Mouse (Mus musculus) adrenal gland, adult 2 months (tissue): ENCODE results near the gene Olfr1424. TPM values are rescaled to one million over a fixed set of nuclear protein-coding genes. Genes with fewer than 3 reads are reported as not detected.
"Not testable (repeated sequence)": the region's sequence is repeated elsewhere in the genome, so short reads cannot be mapped to it uniquely, and the experiment has no call there.

Experiments used
- DNase-seq: peaks from one replicate; pipeline ENCODE4 v3.0.0; 2021
- long read RNA-seq: library from polyadenylated mRNA; stranded (forward); transcript quantifications from one replicate; pipeline ENCODE4 v2.0.0, GENCODE M21; 2021
- polyA plus RNA-seq: library from polyadenylated mRNA; depleted of rRNA; stranded (reverse); fragments of >200 nt; gene quantifications from 2 replicates; pipeline ENCODE4 v1.2.3, GENCODE M21; 2012; rRNA removed
- total RNA-seq, 2 experiments: library from RNA; stranded (reverse); gene quantifications; 2 replicates each; pipeline ENCODE4 v1.2.3; 2021

Olfr1424 gene
- total RNA-seq, result not detected
- polyA plus RNA-seq, result not detected in 2 replicates
- long read RNA-seq, result 0 reads

GRCm38 (mm10) chr19:12062582-12062981 lies at the start of gene Olfr1424:
Gene Olfr1424 (minus strand): TSS chr19:12062682.
- DNase-seq, result not testable (repeated sequence)

GRCm38 (mm10) chr19:12104541-12104940 lies 42.1 kb upstream of the Olfr1424 start:
- DNase-seq, result no peak

GRCm38 (mm10) chr19:12103234-12103633 lies 40.8 kb upstream of the Olfr1424 start, which contains the start of gene Olfr1427:
Gene Olfr1427 (minus strand): TSS chr19:12103334.
- DNase-seq, result no peak

GRCm38 (mm10) chr19:12091913-12092312 lies 29.4 kb upstream of the Olfr1424 start, which contains the start of gene Olfr1426:
Gene Olfr1426 (minus strand): TSS chr19:12092013.
- DNase-seq, result no peak

GRCm38 (mm10) chr19:12077631-12078030 lies 15.1 kb upstream of the Olfr1424 start, which contains the start of gene Olfr1425:
Gene Olfr1425 (minus strand): TSS chr19:12077731.
- not testable (repeated sequence) for DNase-seq

GRCm38 (mm10) chr19:12069546-12069945 lies 7.1 kb upstream of the Olfr1424 start:
- DNase-seq, result not testable (repeated sequence)

GRCm38 (mm10) chr19:12067806-12068205 lies 5.3 kb upstream of the Olfr1424 start:
- DNase-seq, result not testable (repeated sequence)

GRCm38 (mm10) chr19:12043163-12043562 lies 19.3 kb downstream of the Olfr1424 start:
- no peak for DNase-seq

- no peak for DNase-seq
These were observed 21.3 kb downstream of the Olfr1424 start, which contains the start of gene Olfr1423 for GRCm38 (mm10) chr19:12041217-12041616. Gene Olfr1423 (minus strand): TSS chr19:12041317.

GRCm38 (mm10) chr19:12037727-12038126 lies 24.8 kb downstream of the Olfr1424 start:
- no peak for DNase-seq

GRCm38 (mm10) chr19:12026606-12027005 lies 35.9 kb downstream of the Olfr1424 start:
- no peak for DNase-seq

- DNase-seq, result no peak
These were observed 37.1 kb downstream of the Olfr1424 start for GRCm38 (mm10) chr19:12025333-12025732.

GRCm38 (mm10) chr19:12024149-12024548 lies 38.3 kb downstream of the Olfr1424 start:
- no peak for DNase-seq

GRCm38 (mm10) chr19:12016192-12016591 lies 46.3 kb downstream of the Olfr1424 start:
- DNase-seq, result no peak

GRCm38 (mm10) chr19:12015708-12016107 lies 46.8 kb downstream of the Olfr1424 start:
- DNase-seq, result no peak

- DNase-seq, result peak; percentile 87
These were observed 49.3 kb downstream of the Olfr1424 start for GRCm38 (mm10) chr19:12013228-12013627.

GRCm38 (mm10) chr19:12012615-12013014 lies 49.9 kb downstream of the Olfr1424 start:
- DNase-seq, result no peak

GRCm38 (mm10) chr19:12011560-12012556 lies 50.6 kb downstream of the Olfr1424 start:
- peak; percentile 93 for DNase-seq

GRCm38 (mm10) chr19:12010916-12011559 lies 51.4 kb downstream of the Olfr1424 start:
- peak; percentile 81 for DNase-seq

- peak; percentile 87 for DNase-seq
These were observed 52.2 kb downstream of the Olfr1424 start for GRCm38 (mm10) chr19:12010281-12010771.

- peak; percentile 85 for DNase-seq
These were observed 52.8 kb downstream of the Olfr1424 start for GRCm38 (mm10) chr19:12009501-12010280.
